Mouse (Mus musculus) kidney, adult 2 months (tissue): ENCODE results near the gene Car5a.

Source experiments
- CTCF ChIP-seq: fragments of 200-500 bp; conservative IDR thresholded peaks from 2 replicates; pipeline ENCODE4 v1.5.1; 2011; ENCODE audit warnings: low read depth, mild to moderate bottlenecking, control low read depth, low read length, moderate library complexity, mixed read lengths; ENCODE audit not compliant: insufficient read depth, insufficient read length
- POLR2A ChIP-seq: fragments of 200-500 bp; IDR thresholded peaks from one replicate; pipeline ENCODE4 v1.6.1; 2011; ENCODE audit warnings: low read depth, low read length, control low read depth

GRCm38 (mm10) chr8:121877212-121877611 is 67.5 kb downstream of the Car5a start:
- TF ChIP-seq CTCF (no peak), POLR2A (no peak)
